Mouse (Mus musculus) midbrain, embryonic 11.5 days (tissue): Measurements from ENCODE around the gene Etv1. TPM values are rescaled to one million over a fixed set of nuclear protein-coding genes. Genes with fewer than 3 reads are reported as not detected.

Experiments used
- ATAC-seq: fragments of 200-750 bp; cut with Nextera tagmentation; 2 replicates; pipeline ENCODE4 v1.8.0; 2017; ENCODE audit warnings: moderate TSS enrichment, moderate library complexity; ENCODE audit not compliant: low FRiP score
- DNase-seq: peaks from one replicate; pipeline ENCODE4 v3.0.0; 2015; ENCODE audit warnings: low spot score; ENCODE audit errors: missing footprints
- H3K27ac ChIP-seq: fragments of 300-500 bp; sonication (generic); 2 replicates; pipeline ENCODE4 v1.5.1; 2014; ENCODE audit warnings: low read depth, low read length
- H3K27me3 ChIP-seq: fragments of 300-500 bp; sonication (generic); 2 replicates; pipeline ENCODE4 v1.6.1; 2014; ENCODE audit warnings: mild to moderate bottlenecking, low read length, moderate library complexity, mixed read lengths; ENCODE audit not compliant: control insufficient read depth, insufficient read depth
- H3K36me3 ChIP-seq: fragments of 300-500 bp; sonication (generic); 2 replicates; pipeline ENCODE4 v1.6.1; 2014; ENCODE audit warnings: mild to moderate bottlenecking, low read length, moderate library complexity, mixed read lengths; ENCODE audit not compliant: control insufficient read depth, insufficient read depth
- H3K4me1 ChIP-seq: fragments of 300-500 bp; sonication (generic); 2 replicates; pipeline ENCODE4 v1.6.1; 2014; ENCODE audit warnings: low read length; ENCODE audit not compliant: control insufficient read depth, insufficient read depth
- H3K4me2 ChIP-seq: fragments of 300-500 bp; sonication (generic); 2 replicates; pipeline ENCODE4 v1.6.1; 2014; ENCODE audit warnings: mild to moderate bottlenecking, moderate library complexity
- H3K4me3 ChIP-seq: fragments of 300-500 bp; sonication (generic); 2 replicates; pipeline ENCODE4 v1.5.1; 2014; ENCODE audit warnings: low read depth, low read length
- H3K9ac ChIP-seq: fragments of 300-500 bp; sonication (generic); 2 replicates; pipeline ENCODE4 v1.6.1; 2014; ENCODE audit warnings: low read length
- H3K9me3 ChIP-seq: fragments of 300-500 bp; sonication (generic); 2 replicates; pipeline ENCODE4 v1.6.1; 2016; ENCODE audit warnings: low read length; ENCODE audit not compliant: control insufficient read depth
- WGBS: fragments of 180-500 bp; shearing (Covaris S2); extraction: QIAGEN DNeasy Blood & Tissue Kit; methylation state at CpG from one replicate; pipeline ENCODE4 v1.1.7; 2014; 5-methylcytosine and 5-hydroxymethylcytosine counted together
- polyA plus RNA-seq: library from polyadenylated mRNA; unstranded; fragments of >200 nt; fragmentation: Nextera tagmentation; extraction: Ambion mirVana; gene quantifications from 2 replicates; pipeline ENCODE4 v1.2.1, GENCODE M21; 2014

The Etv1 gene
- polyA plus RNA-seq, 1 experiment from 2014 or later = 12.7 TPM

DNA sequence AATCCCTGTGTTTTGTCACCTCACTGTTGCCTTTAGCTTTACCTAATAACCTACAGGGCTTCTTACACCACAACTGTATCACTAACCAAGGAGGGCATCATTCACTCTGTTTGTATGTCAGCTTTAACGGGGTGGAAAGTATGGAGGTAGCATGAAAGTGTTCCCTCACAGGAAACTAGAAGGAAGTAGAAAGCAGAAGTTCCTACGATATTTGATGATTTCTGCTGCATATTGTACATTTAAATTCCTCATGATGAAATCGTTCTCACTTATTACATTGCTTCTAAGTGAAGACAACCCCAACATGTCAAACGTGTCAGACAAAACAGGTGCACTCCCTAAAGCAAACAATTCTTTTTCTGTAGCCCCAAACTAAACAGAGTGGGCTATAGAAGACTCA is 84.2 kb downstream of the Etv1 start:
- Histone ChIP-seq H3K36me3 (no peaks in the 10 kb centered on the region), H3K4me3 (no peak overlapping the region), H3K9me3 (no peaks in the 10 kb centered on the region), H3K27ac (no peak overlapping the region), H3K27me3 (no peaks in the 10 kb centered on the region), H3K9ac (no peak overlapping the region), H3K4me1 (no peaks in the 10 kb centered on the region), H3K4me2 (no peak overlapping the region)
- ATAC-seq (no peak), DNase-seq (no peak)
- 86% methylated on average over 4 of the region's 4 CpGs for WGBS

DNA sequence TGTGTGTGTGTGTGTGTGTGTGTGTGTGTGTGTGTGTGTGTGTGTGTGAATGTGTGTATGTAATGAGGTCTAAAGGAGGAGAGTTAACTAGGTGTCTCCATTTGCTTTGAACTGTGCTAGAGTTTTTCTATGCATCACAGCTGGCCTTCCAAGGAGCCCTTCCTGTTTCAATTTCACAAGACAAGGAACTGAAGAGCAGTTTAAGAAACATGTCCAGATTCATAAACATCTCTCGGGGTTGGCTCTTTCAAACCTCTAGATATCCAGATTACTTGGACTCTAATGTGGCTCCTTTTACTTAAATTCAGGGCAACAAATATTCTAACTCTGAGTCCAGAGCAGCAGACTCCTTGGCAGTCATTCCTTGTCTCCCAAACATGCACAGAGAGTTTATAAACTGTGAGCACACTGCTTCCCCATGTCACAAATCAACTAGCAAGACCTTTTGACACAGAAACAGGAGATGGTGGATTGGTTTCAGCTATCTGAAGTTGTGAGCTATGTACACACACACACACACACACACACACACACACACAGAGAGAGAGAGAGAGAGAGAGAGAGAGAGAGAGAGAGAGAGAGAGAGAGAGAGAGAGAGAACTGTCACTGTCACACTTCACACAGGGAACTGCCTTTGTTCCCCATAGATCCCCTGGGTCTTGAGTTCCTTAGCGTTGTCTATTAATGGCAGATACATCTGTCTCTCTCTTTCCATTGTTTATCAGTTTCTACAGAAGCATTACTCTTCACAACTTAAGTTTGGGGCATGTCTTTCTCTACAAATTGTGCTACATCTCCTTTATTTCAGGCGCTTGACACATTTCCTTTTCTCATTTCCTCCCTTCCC is 85.0 kb downstream of the Etv1 start:
- Histone ChIP-seq H3K4me2 (no peak overlapping the region), H3K4me1 (no peaks in the 10 kb centered on the region), H3K27me3 (no peaks in the 10 kb centered on the region), H3K4me3 (no peak overlapping the region), H3K9me3 (no peaks in the 10 kb centered on the region), H3K27ac (no peak overlapping the region), H3K9ac (no peak overlapping the region), H3K36me3 (no peaks in the 10 kb centered on the region)
- ATAC-seq (no peak), DNase-seq (no peak)
- 75% methylated on average over 3 of the region's 3 CpGs for WGBS

DNA sequence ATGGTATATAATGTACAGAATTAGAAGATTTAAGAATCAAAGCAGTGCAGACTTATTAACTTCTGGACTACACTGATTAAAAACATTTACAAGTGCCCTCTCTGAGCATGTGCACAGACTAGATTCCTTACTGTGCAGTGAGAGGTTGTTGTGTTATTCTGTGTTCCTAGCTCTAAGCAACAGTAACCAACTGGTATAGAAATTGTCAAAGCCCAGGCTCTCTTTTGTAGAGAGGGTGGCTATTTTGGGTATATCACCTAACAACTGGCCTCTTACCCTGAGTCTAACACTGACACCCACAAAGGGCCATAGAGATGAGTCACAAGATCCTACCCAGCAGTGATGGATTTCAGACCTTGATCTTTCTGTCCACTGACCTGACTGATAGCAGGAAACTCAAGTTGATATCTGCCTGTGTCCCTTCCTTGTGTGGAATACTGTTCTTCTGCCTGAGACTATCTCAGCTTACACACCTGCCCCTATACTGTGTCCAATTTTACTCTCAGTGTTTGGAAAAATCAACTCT is 95.4 kb downstream of the Etv1 start:
- no peaks in the 10 kb centered on the region for H3K4me1 ChIP-seq
- no peaks in the 10 kb centered on the region for H3K9me3 ChIP-seq
- no peak overlapping the region for H3K9ac ChIP-seq
- DNase-seq = no peak
- no peak for ATAC-seq
- no peak overlapping the region for H3K4me3 ChIP-seq
- no peak overlapping the region for H3K4me2 ChIP-seq
- no peaks in the 10 kb centered on the region for H3K36me3 ChIP-seq
- no peak overlapping the region for H3K27ac ChIP-seq
- no peaks in the 10 kb centered on the region for H3K27me3 ChIP-seq

DNA sequence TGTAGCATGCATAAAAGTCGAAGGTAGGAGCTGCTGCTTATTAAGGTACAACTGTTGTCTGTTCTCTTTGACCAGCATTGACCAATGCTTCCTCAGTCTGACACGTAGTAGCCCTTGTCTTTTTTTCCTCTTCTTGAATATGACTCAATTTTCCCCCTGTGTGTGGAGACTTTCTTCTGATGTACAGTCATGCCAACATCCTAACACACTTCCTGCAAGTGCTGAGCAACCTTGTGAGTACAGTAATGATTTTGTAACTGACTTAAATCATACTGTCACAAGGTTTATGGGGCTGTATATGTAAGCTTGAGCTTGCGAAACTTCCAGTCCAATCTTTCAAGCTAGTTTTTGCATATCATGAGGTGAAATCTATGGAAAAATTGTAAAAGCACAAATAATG is 125.3 kb downstream of the Etv1 start:
- peak; percentile 77 for DNase-seq
- no peak overlapping the region for H3K9ac ChIP-seq
- 85% methylated on average over 3 of the region's 3 CpGs for WGBS
- no peak overlapping the region for H3K4me2 ChIP-seq
- H3K9me3 ChIP-seq = no peaks in the 10 kb centered on the region
- no peak overlapping the region for H3K4me3 ChIP-seq
- H3K36me3 ChIP-seq = no peaks in the 10 kb centered on the region
- no peaks in the 10 kb centered on the region for H3K4me1 ChIP-seq
- no peaks in the 10 kb centered on the region for H3K27me3 ChIP-seq
- no peak overlapping the region for H3K27ac ChIP-seq
- no peak for ATAC-seq

- Histone ChIP-seq H3K4me1 (no peaks in the 10 kb centered on the region), H3K27ac (no peak overlapping the region), H3K9ac (no peak overlapping the region), H3K4me2 (no peak overlapping the region), H3K4me3 (no peak overlapping the region), H3K27me3 (no peaks in the 10 kb centered on the region), H3K36me3 (no peaks in the 10 kb centered on the region), H3K9me3 (no peaks in the 10 kb centered on the region)
- ATAC-seq (no peak), DNase-seq (peak; percentile 41)
- WGBS = 87% methylated on average over 6 of the region's 6 CpGs
Measured at GRCm38 (mm10) chr12:38906314-38906713, 127.1 kb downstream of the Etv1 start.

DNA sequence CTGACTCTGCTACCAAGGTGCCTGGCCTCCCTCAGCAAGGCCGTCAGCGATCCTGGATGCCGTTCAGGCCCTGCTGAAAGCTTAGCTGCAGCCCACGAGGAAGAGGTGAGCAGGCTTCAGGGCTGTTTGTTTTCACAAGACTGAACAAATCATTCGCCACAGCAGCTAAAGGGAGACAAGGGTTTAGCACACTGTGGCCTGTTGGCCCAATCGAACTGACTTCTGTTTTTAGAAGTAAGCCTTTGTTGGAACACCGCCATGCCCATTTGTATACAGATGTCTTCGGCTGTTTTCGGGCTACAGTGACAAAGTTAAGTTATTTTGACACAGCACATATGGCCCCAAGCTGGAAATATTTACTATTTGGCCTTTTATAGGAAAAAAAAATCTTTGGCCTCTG is 127.6 kb downstream of the Etv1 start:
- 75% methylated on average over 9 of the region's 9 CpGs for WGBS

GRCm38 (mm10) chr12:38908947-38909346 is 129.8 kb downstream of the Etv1 start:
- Histone ChIP-seq H3K4me2 (no peak overlapping the region), H3K27ac (no peak overlapping the region), H3K4me3 (no peak overlapping the region), H3K4me1 (no peaks in the 10 kb centered on the region), H3K9me3 (no peaks in the 10 kb centered on the region), H3K27me3 (no peaks in the 10 kb centered on the region), H3K9ac (no peak overlapping the region), H3K36me3 (no peaks in the 10 kb centered on the region)
- WGBS = 84% methylated on average over 3 of the region's 3 CpGs
- ATAC-seq (no peak), DNase-seq (peak; percentile 57)

More for the DNA sequence above, 127.6 kb downstream of the Etv1 start:
- H3K9ac ChIP-seq = no peak overlapping the region
- H3K9me3 ChIP-seq = no peaks in the 10 kb centered on the region
- H3K36me3 ChIP-seq = no peaks in the 10 kb centered on the region
- H3K4me3 ChIP-seq = no peak overlapping the region
- H3K4me1 ChIP-seq = no peaks in the 10 kb centered on the region
- DNase-seq = peak; percentile 65
- no peak for ATAC-seq
- H3K4me2 ChIP-seq = no peak overlapping the region
- H3K27me3 ChIP-seq = no peaks in the 10 kb centered on the region
- no peak overlapping the region for H3K27ac ChIP-seq
